7 mouse cellular contexts compared by ENCODE assay signal in the genomic region with DNA sequence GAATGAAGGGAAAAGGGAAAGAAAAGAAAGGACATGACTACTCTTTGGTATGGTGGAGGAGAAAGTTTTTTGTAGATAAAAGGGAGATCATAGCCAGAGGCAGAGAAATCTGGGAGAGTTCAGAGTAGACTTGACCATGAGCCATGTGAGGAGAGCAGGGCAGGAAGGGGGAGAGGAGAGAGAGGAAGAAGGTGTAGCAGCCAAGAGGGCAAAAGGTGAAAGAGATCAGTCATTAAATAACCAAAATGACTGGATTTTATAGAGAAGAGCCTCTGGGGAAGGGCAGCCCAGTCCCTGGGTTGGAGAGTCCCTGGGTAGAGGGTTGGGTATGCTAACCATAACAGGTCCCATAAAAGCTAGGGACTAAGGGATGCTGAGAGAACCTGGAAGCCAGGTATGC. TPM values are rescaled to one million over a fixed set of nuclear protein-coding genes. Genes with fewer than 3 reads are reported as not detected.
DNase-seq lines count a peak whose midpoint lies in the region; ATAC-seq and TF ChIP-seq lines count a peak whose summit lies in the region.

No protein-coding gene starts in this region.

- TF ChIP-seq POLR2A in testis, adult 2 months (IDR thresholded peaks at IDR 0.05; ENCODE audit: control insufficient read depth, low read depth, low read length) = no peak

- peaks cover 2% of the 10 kb centered on the region; the same call in 1 of the 2 replicates for H3K4me1 ChIP-seq in testis, adult 2 months (ENCODE audit: control insufficient read depth, insufficient read depth, low read length)
- peaks cover 8% of the 10 kb centered on the region for H3K4me1 ChIP-seq in hindbrain, embryonic 14.5 days (replicated peaks; ENCODE audit: control insufficient read depth, insufficient read depth, low read length)
- peaks cover 3 to 5% of the 10 kb centered on the region in 2 experiments; a peak in 3 of 4 replicates for H3K4me1 ChIP-seq in liver, embryonic 14.5 days (replicated peaks; ENCODE audit: control insufficient read depth in 2 of 2, insufficient read depth in 2 of 2, low read length in 1 of 2)

- DNase-seq in testis, postnatal 10 days (ENCODE audit: low spot score) = no peak
- no peak for DNase-seq in hindbrain, embryonic 14.5 days (ENCODE audit: low spot score)
- no peak for DNase-seq in liver, embryonic 14.5 days (ENCODE audit: low read depth in 3 of 3, low spot score in 3 of 3)
- DNase-seq in thymus, adult 18-20 months = no peak
- DNase-seq in adrenal gland, adult 8-10 months = no peak
- no peak for DNase-seq in adrenal gland, adult (ENCODE audit: inconsistent age in 2 of 2, low spot score in 1 of 2)

- TF ChIP-seq EP300 in liver, embryonic 14.5 days (IDR thresholded peaks at IDR 0.05; ENCODE audit: low read depth) = no peak

- H3K9me3 ChIP-seq in hindbrain, embryonic 14.5 days (ENCODE audit: control insufficient read depth, low read length) = no peaks in the 10 kb centered on the region
- no peaks in the 10 kb centered on the region for H3K9me3 ChIP-seq in liver, embryonic 14.5 days (ENCODE audit: control insufficient read depth, low read length)

- H3K27me3 ChIP-seq in testis, adult 2 months (ENCODE audit: control insufficient read depth, insufficient read depth, low read length) = no peaks in the 10 kb centered on the region
- H3K27me3 ChIP-seq in hindbrain, embryonic 14.5 days (ENCODE audit: control insufficient read depth, insufficient read depth, low read length) = no peaks in the 10 kb centered on the region
- H3K27me3 ChIP-seq in liver, embryonic 14.5 days (ENCODE audit: control insufficient read depth, insufficient read depth, low read length) = no peaks in the 10 kb centered on the region

- H3K4me2 ChIP-seq in hindbrain, embryonic 14.5 days (replicated peaks) = peak overlapping the region; percentile 69
- peak overlapping the region; percentile 67 for H3K4me2 ChIP-seq in liver, embryonic 14.5 days (ENCODE audit: low read depth)

- peak overlapping the region; percentile 5; the same call in 1 of the 2 replicates for H3K27ac ChIP-seq in testis, adult 2 months (ENCODE audit: control insufficient read depth, insufficient read depth, low read depth, low read length)
- H3K27ac ChIP-seq in hindbrain, embryonic 14.5 days = no peak overlapping the region
- H3K27ac ChIP-seq in liver, embryonic 14.5 days = no peak overlapping the region

- H3K4me3 ChIP-seq in testis, adult 2 months (ENCODE audit: control insufficient read depth, low read depth, low read length) = peak overlapping the region; percentile 96; the same call in 1 of the 2 replicates
- peak overlapping the region; percentile 50; the same call in 1 of the 2 replicates for H3K4me3 ChIP-seq in hindbrain, embryonic 14.5 days (replicated peaks; ENCODE audit: low read length)
- no peak overlapping the region for H3K4me3 ChIP-seq in liver, embryonic 14.5 days (ENCODE audit: insufficient read depth in 1 of 2, low read depth in 2 of 2, low read length in 2 of 2)

- no peak for ATAC-seq in hindbrain, embryonic 14.5 days (ENCODE audit: low FRiP score)
- no peak for ATAC-seq in liver, embryonic 14.5 days (ENCODE audit: insufficient read depth)

- H3K9ac ChIP-seq in hindbrain, embryonic 14.5 days = peak overlapping the region; percentile 61; the same call in 1 of the 2 replicates
- no peak overlapping the region for H3K9ac ChIP-seq in liver, embryonic 14.5 days (replicated peaks)

- no peak for TF ChIP-seq CTCF in testis, adult 2 months (IDR thresholded peaks at IDR 0.05; ENCODE audit: control insufficient read depth, insufficient read depth, insufficient replicate concordance, low read depth, low read length)
- TF ChIP-seq CTCF in liver, embryonic 14.5 days (IDR thresholded peaks at IDR 0.05; ENCODE audit: low read depth) = no peak

- no peaks in the 10 kb centered on the region for H3K36me3 ChIP-seq in testis, adult 2 months (ENCODE audit: control insufficient read depth, insufficient read depth, low read length)
- H3K36me3 ChIP-seq in hindbrain, embryonic 14.5 days (replicated peaks; ENCODE audit: control insufficient read depth, insufficient read depth) = no peaks in the 10 kb centered on the region
- no peaks in the 10 kb centered on the region for H3K36me3 ChIP-seq in liver, embryonic 14.5 days (replicated peaks; ENCODE audit: control insufficient read depth, insufficient read depth, low read depth)

RNA-seq across cellular contexts. Expression of a gene that starts 0.9 kb away (rescaled TPM):
- polyA plus RNA-seq in testis, adult 2 months (2012; rRNA removed) = 3.9 and 4.1 TPM in 2 replicates
- polyA plus RNA-seq in hindbrain, embryonic 14.5 days (2014; fragmentation: Nextera tagmentation; extraction: Ambion mirVana) = 15.0 and 15.4 TPM in 2 replicates
- 1.2 and 1.4 TPM in 2 replicates for polyA plus RNA-seq in liver, embryonic 14.5 days (2012; rRNA removed)
- polyA plus RNA-seq in liver, embryonic 14.5 days (2014; fragmentation: Nextera tagmentation; extraction: Ambion mirVana) = 2.4 and 2.7 TPM in 2 replicates
- 10 to 100 TPM; 23.2 to 34.1 (median 27.3) TPM for total RNA-seq in adrenal gland, adult 8-10 months (2022)

Comparison
In these comparisons a context has a peak if more than half of its experiments do, and no peak if none do; other contexts are left out.
1. H3K4me3 ChIP-seq: peak in testis, adult 2 months (single experiment) and hindbrain, embryonic 14.5 days (single experiment); none in liver, embryonic 14.5 days (0 of 2).